Mouse (Mus musculus): ENCODE measurements around the gene Ildr1.

GRCm38 (mm10) chr16:36688076-36688475 is 5.7 kb upstream of the Ildr1 start:
- TF ChIP-seq CTCF (IDR thresholded peaks at IDR 0.05; ENCODE audit: borderline replicate concordance, insufficient read depth, low read depth, low read length) (no peak), POLR2A (IDR thresholded peaks at IDR 0.05; ENCODE audit: borderline replicate concordance, insufficient read depth, low read length) (no peak)
